Mouse (Mus musculus) left cerebral cortex, adult 9 months (tissue): ENCODE results near the gene Fads2.

ENCODE experiments used
- DNase-seq, 2 experiments: peaks; one replicate each; pipeline ENCODE4 v3.0.0; 2022; ENCODE audit warnings: low spot score in 2 of 2

The Fads2 gene

DNA sequence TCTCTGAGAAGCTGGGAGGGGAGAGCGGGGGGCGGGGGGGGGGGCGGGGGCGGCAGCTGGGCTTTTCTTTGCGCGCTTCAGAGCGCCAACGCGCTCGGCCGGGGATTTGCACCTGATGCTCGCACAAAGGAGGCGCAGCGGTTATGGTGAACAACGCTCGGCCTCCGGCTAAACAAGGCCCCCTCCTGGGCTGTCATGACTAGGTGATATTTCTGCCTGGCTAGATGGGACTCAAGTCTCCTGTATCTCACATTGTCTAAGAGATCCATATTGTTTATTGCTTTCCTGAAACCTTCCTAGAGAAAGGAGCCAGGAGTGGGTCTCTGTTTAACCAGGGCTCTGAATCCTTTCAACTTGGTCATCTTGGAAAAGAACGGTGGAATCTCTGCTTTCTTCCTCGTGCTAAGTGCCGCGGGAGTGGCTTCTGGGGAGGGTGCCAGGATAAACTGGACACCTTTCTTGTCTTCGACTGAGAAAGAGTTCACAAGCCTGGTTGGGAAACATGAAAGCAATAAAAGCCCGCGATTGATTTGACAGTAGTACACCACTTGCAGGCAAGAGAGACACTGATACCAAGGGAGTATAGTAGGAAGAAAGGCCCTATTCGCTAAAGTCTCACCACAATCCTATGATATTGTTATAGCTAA, 631 bp upstream of the Fads2 start:
- peak in 1 of 2 experiments; percentile 23 for DNase-seq

DNA sequence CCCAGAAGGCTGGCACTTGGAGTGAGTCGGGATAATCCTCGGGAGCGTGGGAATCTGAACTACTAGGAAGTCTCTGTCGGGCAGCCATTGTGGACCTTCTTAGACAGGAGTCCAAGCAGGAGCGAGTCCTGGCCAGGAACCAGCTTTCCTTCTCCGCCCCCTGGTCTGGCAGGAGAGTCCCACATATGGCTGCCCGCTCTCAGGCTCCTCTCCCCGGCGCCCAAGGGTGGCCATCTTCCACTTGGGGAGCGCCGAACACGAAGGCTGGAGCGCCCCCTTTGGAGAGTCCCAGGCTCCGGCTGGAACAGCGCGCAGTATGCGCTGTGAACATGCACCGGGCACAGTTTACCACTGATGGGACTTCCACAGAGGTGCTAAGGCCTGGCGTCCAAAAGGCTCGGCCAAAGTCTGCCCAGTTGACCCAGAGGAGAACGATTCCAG, 895 bp downstream of the Fads2 start:
- DNase-seq: peak in 1 of 2 experiments; percentile 76

DNA sequence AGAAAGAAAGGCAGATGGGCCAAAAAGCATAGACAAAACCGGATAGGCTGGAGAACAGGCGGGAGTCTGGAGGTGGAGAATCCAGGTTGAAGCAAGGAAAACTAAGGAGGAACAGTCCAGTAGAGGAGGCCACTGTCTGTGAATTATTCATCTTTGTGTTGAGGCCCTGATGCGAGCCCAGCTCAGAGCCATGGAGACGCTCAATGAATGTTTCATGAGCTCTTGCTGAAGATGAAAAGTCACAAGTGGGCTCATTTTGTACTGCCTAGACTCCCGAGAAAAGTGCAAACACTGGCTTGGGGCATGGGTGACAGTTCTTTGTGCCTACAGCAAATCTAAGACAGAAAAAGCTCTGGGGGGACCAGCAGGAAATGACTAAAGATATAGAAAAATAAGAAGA, 3.7 kb downstream of the Fads2 start:
- DNase-seq: no peak

DNA sequence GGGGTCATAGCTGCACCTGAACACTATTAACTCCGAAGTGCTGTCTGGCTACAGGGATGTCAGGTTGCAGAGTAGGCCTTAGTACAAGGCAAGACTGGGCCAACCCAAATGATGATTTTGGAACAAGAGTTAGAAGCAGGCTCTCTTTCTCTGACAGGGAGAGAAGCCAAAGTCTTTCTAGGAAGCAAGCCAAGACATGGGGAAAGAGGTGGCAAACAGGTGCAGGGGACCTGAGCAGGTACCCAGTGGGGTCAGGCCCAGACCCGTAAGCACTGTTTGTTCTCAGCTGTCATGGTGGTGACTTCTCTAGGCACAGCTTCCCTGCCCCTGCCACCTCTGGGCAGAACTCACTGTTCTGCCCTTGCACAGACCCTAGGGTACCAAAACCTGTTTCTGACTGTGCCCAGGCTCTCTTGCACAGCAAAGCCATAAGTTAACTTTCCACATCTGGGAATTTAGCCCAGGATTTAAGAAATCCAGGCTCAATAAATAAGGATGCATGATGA, 5.1 kb downstream of the Fads2 start:
- no peak for DNase-seq

DNA sequence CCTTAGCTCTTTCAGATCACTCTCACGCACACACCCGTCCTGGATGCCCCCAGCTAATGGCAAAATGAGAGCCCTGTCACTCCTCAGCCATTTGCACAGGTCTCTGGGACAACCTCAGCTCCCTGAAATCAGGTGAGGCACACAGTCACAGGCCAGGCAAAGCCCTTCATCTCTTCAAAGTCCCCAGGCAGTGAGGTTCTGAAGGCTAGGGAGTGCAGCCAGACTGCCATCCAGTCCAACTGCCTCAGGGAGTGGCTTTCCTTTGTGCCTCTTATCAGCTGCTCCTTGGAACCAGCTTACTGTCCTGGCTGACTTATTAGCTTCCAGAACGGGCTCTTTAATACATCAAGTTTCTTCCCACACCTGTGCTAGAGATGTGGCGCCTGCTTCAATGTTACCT, 6.9 kb downstream of the Fads2 start:
- no peak for DNase-seq

DNA sequence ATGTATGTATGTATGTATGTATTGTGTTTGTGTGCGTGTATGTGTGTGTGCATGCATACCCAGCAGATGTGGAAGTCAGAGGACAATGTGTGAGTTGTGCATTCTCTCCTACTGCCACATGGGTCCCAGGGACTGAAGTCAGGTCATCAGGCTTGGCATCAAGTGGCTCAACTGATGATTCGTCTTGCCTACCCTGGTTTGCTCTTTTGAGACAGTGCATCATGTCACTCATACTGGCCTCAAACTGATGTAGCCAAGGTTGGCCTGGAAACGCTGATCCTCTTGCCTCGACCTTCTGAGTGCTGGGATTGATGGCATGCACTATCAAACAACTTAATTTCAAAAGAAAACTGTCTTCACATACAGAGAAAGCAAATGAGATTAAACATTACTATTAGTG, 7.7 kb downstream of the Fads2 start:
- no peak for DNase-seq

DNA sequence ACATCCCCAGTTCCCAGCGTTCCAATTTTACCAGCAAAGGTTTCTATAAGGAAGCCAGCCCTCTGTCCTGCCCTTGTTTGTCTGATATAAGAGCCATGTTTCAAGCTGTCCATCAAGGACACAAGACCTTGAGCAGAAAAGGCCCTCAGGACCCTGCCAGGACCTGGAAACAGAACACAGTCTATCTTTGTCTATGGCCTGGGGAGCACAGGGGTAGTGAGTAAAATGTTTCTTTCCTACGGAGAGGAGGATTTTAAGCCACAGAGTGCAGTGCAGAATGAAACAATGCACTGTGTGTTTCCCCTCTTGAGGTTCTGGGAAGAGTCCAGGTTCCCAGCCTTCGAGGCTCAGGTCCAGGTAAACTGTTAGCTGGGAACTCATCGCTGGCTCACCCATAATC, 14.6 kb downstream of the Fads2 start:
- no peak for DNase-seq

DNA sequence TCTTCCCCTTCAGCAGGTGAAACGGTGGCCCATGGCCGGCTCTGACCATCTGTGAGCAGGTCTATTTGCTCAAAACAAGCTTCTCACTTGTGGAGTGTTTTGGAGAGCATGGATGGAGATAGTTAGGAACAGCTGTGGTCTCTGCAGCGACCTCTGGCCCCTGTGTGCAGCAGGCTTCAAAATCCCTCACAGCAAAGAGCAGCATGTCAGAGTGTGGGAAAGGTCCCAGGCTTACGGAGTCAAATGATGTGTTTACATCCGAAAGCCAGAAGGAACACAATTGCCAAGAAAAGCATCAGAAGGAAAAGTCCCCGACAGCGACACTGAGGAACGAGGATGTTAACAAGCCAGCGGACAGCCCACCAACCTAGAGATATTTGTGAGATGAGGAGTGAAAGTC, 16.1 kb downstream of the Fads2 start:
- no peak for DNase-seq

DNA sequence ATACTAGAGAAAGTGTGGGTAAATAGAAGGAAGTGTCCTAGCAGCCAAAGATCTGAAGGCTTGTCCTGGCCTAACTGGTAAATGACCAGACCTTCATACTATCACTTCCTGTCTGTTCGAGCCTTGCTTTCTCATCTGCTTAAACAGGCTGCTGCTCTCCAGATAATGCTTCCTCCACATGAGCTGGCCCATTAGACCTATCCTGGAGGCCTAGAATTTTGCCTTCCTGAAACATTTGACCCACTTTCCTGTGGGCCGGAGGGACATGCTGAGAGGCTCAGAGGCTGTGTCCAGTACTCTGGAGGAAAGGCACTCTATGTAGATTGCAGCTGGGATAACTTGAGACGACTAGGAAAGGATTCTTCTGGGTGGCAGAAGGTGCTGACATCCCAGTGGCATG, 19.4 kb downstream of the Fads2 start:
- no peak for DNase-seq

DNA sequence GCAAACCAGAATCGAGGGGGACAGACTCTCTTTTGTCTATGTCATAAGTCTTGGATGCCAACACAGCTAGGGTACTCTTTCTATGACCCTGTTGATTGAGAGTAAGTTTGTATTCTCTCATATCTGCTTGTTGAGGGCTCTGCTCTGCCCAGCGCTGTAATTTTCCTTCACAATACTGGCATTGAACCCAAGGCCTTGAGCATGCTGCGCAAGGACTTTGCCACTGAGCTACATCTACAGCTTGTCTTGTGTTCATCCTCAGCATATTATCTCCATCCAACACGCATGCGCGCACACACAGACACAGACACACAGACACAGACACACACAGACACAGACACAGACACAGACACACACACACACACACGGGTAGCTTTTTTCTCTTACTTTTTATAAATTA, 21.2 kb downstream of the Fads2 start:
- no peak for DNase-seq

DNA sequence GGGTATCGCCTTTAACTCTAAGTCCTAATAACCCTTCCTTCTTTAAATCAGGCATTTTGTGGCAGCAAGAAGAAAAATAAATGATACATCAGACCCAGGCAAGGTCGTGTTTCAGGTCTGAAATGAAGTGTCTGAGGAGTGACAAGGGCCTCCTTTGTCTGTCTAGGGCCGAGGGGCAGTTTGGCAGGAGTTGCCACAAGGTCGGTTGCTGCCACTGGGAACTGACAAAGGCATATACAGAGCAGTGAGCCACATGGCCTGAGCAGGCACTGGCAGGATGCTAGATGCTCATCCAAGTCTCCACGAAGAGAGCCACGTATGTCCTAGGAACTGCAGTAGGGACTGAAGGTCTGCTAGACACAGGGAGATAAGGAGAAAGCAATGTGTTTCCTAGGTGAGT, 23.2 kb downstream of the Fads2 start:
- DNase-seq: no peak

DNA sequence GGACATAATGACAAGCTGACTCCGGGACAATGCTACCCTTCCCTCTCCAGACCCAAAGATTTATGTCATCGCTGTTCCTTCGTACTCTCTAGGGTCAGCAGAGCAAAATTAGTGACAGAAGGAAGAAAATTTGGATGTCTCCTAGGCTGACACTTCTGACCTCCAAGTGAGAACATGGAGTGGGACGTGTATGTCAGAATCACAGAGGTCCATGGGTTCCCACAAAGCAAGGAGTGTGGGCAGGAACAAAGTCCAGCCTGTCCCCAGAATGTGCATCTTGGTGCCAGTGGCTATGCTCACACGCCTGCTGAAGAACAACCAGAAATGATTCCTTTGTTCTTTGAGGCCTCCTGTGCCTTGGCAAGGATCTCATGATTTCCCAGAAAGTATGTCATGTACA, 28.4 kb downstream of the Fads2 start:
- DNase-seq: no peak

DNA sequence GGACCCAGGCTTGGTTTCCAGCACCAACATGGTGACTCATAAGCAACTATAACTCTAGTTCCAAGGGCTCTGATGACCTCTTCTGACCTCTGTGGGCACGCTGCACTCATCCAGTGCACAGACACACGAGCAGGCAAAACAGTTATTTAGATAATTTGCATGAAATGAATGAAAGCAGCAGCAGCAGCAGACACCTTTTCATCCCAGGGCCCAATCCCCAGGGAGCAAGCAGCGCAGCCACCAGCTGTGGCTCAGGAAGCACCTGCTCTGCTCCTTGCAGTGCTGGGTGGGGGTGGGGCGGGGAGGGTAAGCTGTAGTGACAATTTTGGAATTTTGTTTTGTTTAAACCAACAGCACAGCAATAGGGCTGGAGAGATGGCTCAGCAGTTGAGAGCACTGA, 29.7 kb downstream of the Fads2 start:
- no peak for DNase-seq

DNA sequence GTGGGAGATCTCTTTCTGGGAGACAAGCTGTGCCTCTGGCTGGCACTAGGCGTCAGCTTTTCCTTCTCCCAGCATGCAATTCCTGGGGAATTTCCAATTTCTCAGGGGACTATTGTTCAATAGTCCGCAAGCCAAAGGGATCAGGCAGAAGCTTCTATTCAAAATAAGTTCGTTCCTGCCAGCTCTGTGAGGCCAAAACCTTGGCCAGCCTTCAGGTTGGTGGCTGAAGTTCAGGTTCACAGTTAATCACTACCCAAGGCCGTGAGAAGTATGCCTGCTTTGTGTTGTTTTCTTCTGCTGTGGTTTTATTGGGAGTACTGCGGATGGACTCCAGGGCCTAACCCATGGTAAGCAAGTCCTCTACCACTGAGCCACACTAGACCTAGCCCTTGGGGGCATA, 30.4 kb downstream of the Fads2 start:
- DNase-seq: peak; percentile 34 to 48

DNA sequence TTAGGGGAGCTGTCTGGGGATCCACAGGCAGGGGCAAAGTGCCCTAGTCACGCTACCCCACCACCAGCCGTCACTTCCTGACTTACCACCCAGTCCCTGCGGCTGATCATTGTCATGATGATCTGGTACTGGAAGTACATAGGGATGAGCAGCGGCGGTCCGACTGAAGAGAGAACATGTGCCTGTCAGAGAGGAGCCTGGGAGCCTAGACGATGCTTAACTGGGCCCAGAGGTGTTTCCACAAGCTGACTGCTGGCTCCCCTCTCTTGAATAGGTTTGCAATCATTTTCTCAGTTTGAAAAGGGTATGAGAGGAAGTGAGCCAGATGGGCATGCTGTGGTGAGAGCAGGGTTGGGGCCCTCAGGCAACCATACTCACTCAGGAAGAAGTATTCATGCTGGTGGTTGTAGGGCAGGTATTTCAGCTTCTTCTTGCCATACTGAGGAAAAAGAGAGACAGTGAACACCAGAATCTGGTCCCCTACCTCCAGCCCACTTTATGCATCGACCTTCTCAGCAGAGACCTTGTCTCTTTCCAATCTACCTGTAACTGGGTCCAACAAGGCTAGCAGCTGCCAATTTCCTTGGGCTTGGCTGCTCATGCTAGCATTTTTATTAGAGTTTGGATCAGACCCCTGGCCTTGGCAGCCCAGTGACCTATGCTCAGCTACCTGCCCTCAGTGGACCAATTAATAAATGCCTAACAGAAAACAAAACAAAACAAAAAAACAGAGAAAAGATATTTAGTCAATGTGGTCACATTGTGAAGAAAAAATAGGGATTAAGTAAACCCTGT, 31.2 kb downstream of the Fads2 start:
- DNase-seq: no peak

DNA sequence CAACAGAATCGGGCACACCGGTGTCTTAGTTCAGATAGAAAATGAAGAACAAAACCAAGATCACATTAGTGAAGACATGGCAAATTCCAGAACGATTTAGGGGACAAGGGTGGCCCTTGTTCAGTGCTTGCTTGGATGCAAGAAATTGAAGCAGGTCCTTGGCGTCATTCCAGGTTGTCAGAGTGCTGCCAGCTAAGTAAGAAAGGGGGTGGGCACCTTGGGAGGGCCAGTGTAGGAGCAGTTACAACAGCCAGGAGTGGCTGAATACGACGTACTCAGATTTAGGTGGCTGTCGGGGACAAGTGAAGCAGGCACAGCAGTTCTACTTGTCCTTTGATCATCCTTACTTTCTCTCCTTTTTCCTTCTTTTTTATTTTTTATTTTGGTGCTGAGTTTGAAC, 33.8 kb downstream of the Fads2 start:
- peak in 1 of 2 experiments; percentile 29 for DNase-seq

DNA sequence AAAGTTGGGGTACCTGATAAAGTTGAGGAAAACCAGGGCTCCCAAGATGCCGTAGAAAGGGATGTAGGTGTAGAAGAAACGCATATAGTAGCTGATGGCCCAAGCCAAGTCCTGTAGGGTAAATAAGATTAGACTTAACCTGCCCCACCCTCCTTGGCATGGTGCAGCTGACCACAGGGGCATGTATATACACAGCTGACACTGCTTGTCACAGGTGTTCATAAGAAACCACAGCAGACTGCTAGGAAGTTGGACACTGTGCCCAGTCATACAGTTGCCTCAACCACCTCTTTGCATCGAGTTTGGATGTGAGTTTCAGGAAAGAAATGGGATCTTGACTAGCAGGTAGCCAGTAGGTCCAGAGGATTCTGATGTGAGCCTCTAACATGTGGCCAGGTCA, 35.0 kb downstream of the Fads2 start:
- DNase-seq: no peak

DNA sequence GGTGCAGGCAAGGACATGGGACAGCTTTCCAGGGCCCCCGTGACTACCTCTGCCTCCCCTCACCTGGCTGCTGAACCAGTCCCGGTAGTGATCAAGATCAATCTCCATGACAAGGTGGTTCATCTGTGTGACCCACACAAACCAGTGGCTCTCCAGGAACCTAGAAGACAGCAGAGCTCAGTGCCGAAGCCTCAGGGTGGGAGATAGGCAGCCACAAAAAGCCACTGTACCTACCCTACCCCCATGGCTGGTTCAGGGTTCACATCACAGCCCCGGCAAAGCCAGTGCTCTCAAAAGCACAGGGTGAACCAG, 35.4 kb downstream of the Fads2 start:
- DNase-seq: no peak

DNA sequence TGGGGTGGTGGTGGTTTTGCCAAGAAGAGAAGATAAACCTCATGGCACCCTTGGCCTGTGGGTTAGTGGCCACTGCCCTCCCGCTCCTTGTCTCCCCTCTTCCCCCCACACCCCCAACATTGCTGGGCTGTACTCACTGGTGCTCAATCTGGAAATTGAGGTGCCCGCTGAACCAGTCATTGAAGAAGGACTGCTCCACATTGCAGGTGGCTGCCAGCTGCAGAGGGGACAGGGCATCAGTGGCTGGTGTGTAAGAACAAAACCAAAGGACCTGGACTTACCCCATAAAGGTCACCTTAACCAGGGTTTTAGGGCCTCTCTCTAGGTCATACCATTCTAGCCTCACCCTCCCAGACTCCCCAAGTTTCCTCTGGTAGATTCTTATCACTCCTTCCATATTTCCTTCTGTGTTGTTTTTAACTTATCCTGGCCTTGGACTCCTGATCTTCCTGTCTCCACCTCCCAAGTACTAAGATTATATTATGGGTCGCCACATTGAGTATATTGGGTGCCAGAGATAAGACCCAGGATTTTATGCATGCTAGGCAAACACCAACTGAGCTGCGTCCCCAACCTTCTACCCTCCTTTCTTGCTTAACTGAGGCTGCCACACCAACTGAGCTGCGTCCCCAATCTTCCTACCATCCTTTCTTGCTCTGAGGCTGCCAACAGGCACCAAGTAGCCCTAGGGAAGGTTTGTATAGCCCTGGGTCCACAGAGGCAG, 35.9 kb downstream of the Fads2 start:
- no peak for DNase-seq

DNA sequence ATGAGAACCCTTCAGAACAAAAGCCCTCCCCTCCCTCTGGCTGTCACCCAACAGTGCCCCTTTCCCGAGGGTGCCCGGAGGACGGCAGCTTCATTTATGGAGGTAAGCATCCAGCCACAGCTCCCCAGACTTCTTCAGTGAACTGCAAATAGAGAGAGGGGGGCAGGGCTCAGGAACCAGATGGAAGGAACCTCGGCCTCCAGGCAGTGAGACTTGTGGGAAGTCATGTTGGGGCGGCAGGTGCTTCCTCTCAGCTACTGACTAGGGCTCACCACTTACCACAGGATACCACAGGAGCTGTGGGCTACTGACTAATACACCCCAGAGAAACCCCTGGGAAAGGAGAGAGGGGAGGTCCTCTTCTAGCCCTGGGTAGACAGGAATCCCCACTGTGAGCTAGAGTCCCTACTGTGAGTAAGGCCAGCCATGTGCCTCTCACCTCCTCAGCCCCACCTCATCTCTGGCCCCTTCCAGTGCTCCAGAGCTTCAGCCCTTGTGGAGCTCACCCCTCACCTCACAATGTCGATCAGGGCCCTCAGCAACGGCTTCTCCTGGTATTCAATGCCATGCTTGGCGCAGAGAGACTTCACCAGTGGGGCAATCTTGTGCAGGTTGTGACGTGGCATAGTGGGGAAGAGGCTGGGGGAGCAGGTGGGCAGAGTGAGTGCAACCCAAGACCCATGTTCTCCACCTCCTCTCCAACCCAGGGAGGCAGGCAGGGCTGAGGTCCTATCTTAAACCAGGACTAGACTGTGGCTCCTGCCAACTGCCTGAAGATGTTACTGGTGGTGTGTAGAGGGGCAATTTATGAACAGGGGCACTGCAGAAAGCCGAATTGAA, 37.2 kb downstream of the Fads2 start:
- DNase-seq: peak in 1 of 2 experiments; percentile 32

DNA sequence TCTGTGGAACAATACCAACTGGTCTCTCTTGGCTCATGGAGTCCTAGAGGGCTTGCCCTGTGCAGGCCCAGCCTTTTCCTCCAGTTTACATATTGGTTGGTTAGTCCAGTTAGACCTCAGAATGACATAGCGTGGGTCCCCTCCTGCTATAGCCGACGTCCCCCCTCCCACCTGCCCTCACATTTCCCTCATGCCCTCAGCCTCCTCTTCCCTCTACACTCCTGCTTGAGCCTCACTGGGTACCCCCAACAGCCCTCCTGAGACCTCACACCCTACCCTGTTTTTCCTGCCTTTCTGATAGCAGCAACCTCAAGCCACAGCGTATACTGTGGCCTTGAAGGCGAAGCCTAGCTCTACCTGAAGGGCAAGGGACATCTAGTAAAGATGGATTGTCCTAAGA, 38.7 kb downstream of the Fads2 start:
- no peak for DNase-seq

DNA sequence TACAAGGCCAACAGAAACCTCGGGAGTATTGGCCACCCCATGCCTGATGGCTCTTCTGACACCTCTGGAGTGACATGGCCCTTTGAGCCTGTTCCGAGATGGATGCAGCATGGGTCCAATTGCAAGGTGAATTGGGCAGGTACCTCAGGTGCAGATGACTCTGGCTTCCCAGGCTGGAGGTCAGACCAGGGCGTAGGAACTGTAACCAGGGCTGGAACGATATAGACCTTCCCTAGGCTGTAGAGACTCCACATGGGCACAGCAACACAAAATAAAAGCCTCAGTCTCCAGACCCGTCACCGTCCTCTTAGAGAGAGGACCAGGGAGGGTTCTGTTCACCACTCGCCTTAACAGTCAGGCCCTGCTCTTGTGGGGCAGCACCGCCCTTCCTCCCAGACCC, 39.3 kb downstream of the Fads2 start:
- DNase-seq: no peak
